Mouse (Mus musculus): ENCODE results near the gene Prkar1b. TPM values are rescaled to one million over a fixed set of nuclear protein-coding genes. Genes with fewer than 3 reads are reported as not detected.

Prkar1b gene
- polyA plus RNA-seq, 1 experiment, result 6.6 TPM

DNA sequence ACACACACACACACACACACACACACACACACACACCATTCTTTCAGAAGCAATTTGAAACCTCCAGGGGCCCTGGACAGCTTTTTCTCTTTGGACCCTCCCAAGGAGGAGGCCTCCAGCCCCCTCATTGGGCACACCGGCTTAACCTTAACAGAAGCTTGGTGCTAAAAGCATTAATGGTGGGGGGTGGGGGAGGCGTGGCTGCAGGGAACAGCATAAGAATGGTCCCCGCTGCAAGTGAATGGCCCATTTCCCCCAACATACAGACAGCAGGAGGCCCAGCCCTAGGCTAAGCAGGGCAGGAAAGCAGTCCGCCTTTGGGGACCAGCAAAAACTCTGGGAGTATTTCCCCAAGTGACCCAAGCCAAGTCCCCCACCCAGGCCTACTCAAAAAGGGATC lies 158.1 kb downstream of the Prkar1b start:
- no peak overlapping the region for H3K27ac ChIP-seq (ENCODE audit: control insufficient read depth, insufficient read depth, low read depth, low read length, poor library complexity)
- no peaks in the 10 kb centered on the region for H3K4me1 ChIP-seq (ENCODE audit: control insufficient read depth, insufficient read depth, low read length)
- H3K4me3 ChIP-seq (replicated peaks; ENCODE audit: control insufficient read depth, low read depth, low read length), result no peak overlapping the region
- no peak for TF ChIP-seq POLR2A (IDR thresholded peaks at IDR 0.05; ENCODE audit: borderline replicate concordance, control insufficient read depth, low read depth, low read length)
- TF ChIP-seq CTCF (IDR thresholded peaks at IDR 0.05; ENCODE audit: control insufficient read depth, insufficient read depth, low read length), result no peak
- 80% methylated on average over 4 of the region's 4 CpGs for WGBS

DNA sequence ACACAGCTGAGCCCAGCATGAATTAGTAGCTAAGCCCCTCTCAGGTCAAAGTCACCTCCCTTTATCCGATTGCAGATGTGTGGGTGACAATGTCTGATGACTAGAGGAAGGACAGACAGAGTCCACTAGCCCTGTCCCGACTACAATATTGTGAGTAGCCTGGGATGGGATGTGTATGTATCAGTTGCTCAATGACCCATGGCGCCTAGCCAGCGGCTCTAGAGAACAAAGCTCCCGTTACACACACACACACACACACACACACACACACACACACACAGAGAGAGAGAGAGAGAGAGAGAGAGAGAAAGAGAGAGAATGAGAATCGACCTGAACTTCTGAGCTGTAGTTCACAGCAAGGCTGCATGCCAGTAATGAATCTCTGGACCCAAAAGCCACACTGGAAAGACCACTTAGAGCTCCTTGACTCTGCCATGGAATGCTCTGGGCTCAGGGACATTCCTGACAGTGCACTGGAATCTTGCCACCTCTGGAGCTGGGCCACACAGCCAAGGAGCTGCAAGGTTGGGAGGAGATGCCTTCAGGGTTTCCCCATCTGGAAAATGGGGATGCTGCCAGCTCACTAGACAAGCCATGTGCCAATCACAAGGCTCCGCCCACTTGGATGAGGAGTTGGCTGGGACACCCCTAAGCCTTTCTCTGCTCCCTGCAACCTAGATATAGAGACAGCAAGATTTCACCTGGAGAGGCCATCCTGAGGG lies 159.0 kb downstream of the Prkar1b start:
- TF ChIP-seq CTCF (IDR thresholded peaks at IDR 0.05; ENCODE audit: control insufficient read depth, insufficient read depth, low read length) (no peak), POLR2A (IDR thresholded peaks at IDR 0.05; ENCODE audit: borderline replicate concordance, control insufficient read depth, low read depth, low read length) (no peak)
- no peak overlapping the region for H3K4me3 ChIP-seq (replicated peaks; ENCODE audit: control insufficient read depth, low read depth, low read length)
- no peak overlapping the region for H3K27ac ChIP-seq (ENCODE audit: control insufficient read depth, insufficient read depth, low read depth, low read length, poor library complexity)
- H3K4me1 ChIP-seq (ENCODE audit: control insufficient read depth, insufficient read depth, low read length), result no peaks in the 10 kb centered on the region
- 65% methylated on average over 7 of the region's 7 CpGs for WGBS

GRCm38 (mm10) chr5:138989567-138989966 lies 160.2 kb downstream of the Prkar1b start:
- H3K4me1 ChIP-seq (ENCODE audit: control insufficient read depth, insufficient read depth, low read length), result no peaks in the 10 kb centered on the region
- H3K27ac ChIP-seq (ENCODE audit: control insufficient read depth, insufficient read depth, low read depth, low read length, poor library complexity), result no peak overlapping the region
- no peak for TF ChIP-seq POLR2A (IDR thresholded peaks at IDR 0.05; ENCODE audit: borderline replicate concordance, control insufficient read depth, low read depth, low read length)
- no peak for TF ChIP-seq CTCF (IDR thresholded peaks at IDR 0.05; ENCODE audit: control insufficient read depth, insufficient read depth, low read length)
- 82% methylated on average over 6 of the region's 6 CpGs for WGBS
- H3K4me3 ChIP-seq (replicated peaks; ENCODE audit: control insufficient read depth, low read depth, low read length), result no peak overlapping the region

DNA sequence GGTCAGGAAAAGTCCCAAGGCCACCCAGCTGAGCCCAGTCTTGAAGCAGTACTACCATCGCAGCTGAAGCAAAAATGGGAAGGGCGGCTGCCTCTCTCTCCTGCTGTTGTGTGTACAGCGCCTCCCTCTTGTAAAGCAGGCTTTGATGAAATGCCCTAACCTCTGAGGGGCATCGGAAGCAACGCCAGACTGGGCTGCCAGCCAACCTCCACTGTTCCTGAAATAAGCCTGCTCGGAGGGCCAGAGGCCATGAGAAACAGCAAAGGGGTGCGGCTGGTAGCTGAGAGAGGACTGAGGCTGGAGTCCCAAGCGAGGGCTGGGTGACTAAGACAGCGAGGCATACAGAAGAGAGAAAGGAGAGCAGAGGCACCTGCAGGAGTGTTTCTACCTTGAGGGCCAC lies 161.0 kb downstream of the Prkar1b start:
- Histone ChIP-seq H3K4me3 (replicated peaks; ENCODE audit: control insufficient read depth, low read depth, low read length) (no peak overlapping the region), H3K4me1 (ENCODE audit: control insufficient read depth, insufficient read depth, low read length) (no peaks in the 10 kb centered on the region), H3K27ac (ENCODE audit: control insufficient read depth, insufficient read depth, low read depth, low read length, poor library complexity) (no peak overlapping the region)
- WGBS, result 39% methylated on average over 9 of the region's 9 CpGs
- TF ChIP-seq CTCF (IDR thresholded peaks at IDR 0.05; ENCODE audit: control insufficient read depth, insufficient read depth, low read length), result no peak
- no peak for TF ChIP-seq POLR2A (IDR thresholded peaks at IDR 0.05; ENCODE audit: borderline replicate concordance, control insufficient read depth, low read depth, low read length)

DNA sequence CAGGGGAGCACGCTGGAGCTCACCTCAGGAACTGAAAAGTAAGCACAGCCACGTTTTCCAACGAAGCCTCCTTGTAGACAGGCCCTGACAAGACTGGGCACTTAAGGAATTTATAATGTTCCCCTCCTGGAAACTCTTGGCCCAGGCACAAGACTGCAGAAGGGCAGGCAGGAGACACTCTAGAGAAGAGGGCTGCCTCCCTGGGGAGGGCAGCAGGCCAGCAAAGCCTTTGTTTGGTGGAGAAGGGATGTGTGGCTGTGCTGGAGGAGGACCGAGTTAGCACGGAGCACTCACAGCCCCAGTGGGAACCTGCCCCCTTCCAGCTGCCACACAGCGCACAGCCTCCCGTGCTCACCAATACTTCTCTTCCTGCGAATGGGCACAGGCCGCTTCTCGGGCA lies 161.8 kb downstream of the Prkar1b start:
- 71% methylated on average over 10 of the region's 10 CpGs for WGBS
- TF ChIP-seq POLR2A (IDR thresholded peaks at IDR 0.05; ENCODE audit: borderline replicate concordance, control insufficient read depth, low read depth, low read length) (no peak), CTCF (IDR thresholded peaks at IDR 0.05; ENCODE audit: control insufficient read depth, insufficient read depth, low read length) (no peak)
- H3K4me3 ChIP-seq (replicated peaks; ENCODE audit: control insufficient read depth, low read depth, low read length), result no peak overlapping the region
- no peaks in the 10 kb centered on the region for H3K4me1 ChIP-seq (ENCODE audit: control insufficient read depth, insufficient read depth, low read length)
- H3K27ac ChIP-seq (ENCODE audit: control insufficient read depth, insufficient read depth, low read depth, low read length, poor library complexity), result no peak overlapping the region

- no peak for TF ChIP-seq POLR2A (IDR thresholded peaks at IDR 0.05; ENCODE audit: borderline replicate concordance, control insufficient read depth, low read depth, low read length)
- TF ChIP-seq CTCF (IDR thresholded peaks at IDR 0.05; ENCODE audit: control insufficient read depth, insufficient read depth, low read length), result no peak
- no peak overlapping the region for H3K4me3 ChIP-seq (replicated peaks; ENCODE audit: control insufficient read depth, low read depth, low read length)
- H3K27ac ChIP-seq (ENCODE audit: control insufficient read depth, insufficient read depth, low read depth, low read length, poor library complexity), result no peak overlapping the region
- WGBS, result 85% methylated on average over 9 of the region's 9 CpGs
- no peaks in the 10 kb centered on the region for H3K4me1 ChIP-seq (ENCODE audit: control insufficient read depth, insufficient read depth, low read length)
Measured at GRCm38 (mm10) chr5:138981921-138982320, 167.9 kb downstream of the Prkar1b start.

- no peak overlapping the region for H3K4me3 ChIP-seq (replicated peaks; ENCODE audit: control insufficient read depth, low read depth, low read length)
- H3K27ac ChIP-seq (ENCODE audit: control insufficient read depth, insufficient read depth, low read depth, low read length, poor library complexity), result no peak overlapping the region
- 85% methylated on average over 9 of the region's 9 CpGs for WGBS
- TF ChIP-seq POLR2A (IDR thresholded peaks at IDR 0.05; ENCODE audit: borderline replicate concordance, control insufficient read depth, low read depth, low read length), result no peak
- TF ChIP-seq CTCF (IDR thresholded peaks at IDR 0.05; ENCODE audit: control insufficient read depth, insufficient read depth, low read length), result no peak
- H3K4me1 ChIP-seq (ENCODE audit: control insufficient read depth, insufficient read depth, low read length), result no peaks in the 10 kb centered on the region
Measured at GRCm38 (mm10) chr5:138980608-138981007, 169.2 kb downstream of the Prkar1b start.

GRCm38 (mm10) chr5:138979840-138980239 lies 170.0 kb downstream of the Prkar1b start:
- 84% methylated on average over 8 of the region's 8 CpGs for WGBS
- no peak overlapping the region for H3K4me3 ChIP-seq (replicated peaks; ENCODE audit: control insufficient read depth, low read depth, low read length)
- no peaks in the 10 kb centered on the region for H3K4me1 ChIP-seq (ENCODE audit: control insufficient read depth, insufficient read depth, low read length)
- no peak overlapping the region for H3K27ac ChIP-seq (ENCODE audit: control insufficient read depth, insufficient read depth, low read depth, low read length, poor library complexity)
- TF ChIP-seq CTCF (IDR thresholded peaks at IDR 0.05; ENCODE audit: control insufficient read depth, insufficient read depth, low read length) (no peak), POLR2A (IDR thresholded peaks at IDR 0.05; ENCODE audit: borderline replicate concordance, control insufficient read depth, low read depth, low read length) (0 out of 2 replicates have a peak, but pooled peaks have one; percentile 8)

Data from bone marrow, adult 2 months (tissue).